Mouse (Mus musculus): ENCODE results near the gene Fam124b.

Gene Fam124b

DNA sequence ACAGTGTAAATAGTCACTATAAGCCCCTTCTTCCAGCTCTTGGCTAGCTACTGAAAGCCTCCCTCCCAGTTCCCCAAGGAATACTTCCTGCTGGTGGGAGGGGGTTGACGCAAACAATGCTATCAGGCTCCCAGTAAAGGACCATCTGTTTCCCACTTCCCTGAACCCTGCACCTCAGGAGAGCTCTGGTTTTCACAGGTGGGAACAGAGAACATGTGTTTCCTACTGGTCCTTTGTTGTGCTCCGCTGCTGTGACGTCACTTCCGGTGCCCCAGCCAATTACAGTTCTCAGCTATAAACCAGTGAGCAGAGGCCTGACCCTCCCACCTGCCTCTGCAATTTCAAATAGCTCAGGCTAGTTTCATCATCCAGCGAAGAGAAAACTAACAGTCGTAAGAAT lies at the start of gene Fam124b:
Gene Fam124b (minus strand): TSS at position 206 of the 400 bp plus-strand sequence.
- no peak for DNase-seq

DNA sequence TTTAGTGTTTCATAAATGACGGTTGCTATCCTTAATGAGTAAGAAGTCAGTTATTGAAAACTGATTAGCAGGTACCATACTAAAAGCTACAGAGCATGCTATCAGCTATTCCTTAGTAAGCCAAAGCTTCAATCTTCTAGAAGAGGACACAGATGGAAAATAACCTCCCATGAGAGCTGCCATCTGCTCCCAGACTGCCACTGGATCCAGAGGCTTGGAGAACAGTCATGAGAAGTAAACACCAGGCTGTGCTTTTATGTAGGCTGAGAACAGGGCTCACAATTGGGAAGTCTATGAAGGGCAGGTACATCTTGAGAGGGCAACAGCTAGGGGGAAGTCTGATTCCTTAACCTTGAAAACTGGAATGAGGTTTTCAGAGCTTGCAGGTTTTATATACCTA lies 42.2 kb upstream of the Fam124b start:
- DNase-seq = peak; percentile 23 to 24

- DNase-seq = no peak
These were observed 40.4 kb upstream of the Fam124b start for GRCm38 (mm10) chr1:80258632-80259031.

DNA sequence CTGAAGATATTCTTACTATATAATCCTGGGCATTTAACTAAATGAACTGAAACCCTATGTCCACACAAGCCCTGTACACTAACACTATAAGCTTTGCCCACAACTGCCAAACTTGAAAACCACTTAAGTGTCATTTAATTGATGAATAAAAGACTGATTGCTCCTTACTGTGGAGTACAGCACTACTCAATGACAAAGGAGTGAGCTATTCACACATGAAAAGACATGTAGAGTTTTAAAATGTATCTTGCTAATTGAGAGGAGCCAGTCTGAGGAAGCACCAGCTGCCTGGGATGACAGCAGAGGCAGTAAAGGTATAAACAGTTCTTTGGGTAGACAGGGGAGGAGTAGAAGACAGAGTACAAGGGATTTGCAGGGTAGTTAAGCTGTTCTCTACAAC lies 35.0 kb upstream of the Fam124b start:
- DNase-seq = no peak

DNA sequence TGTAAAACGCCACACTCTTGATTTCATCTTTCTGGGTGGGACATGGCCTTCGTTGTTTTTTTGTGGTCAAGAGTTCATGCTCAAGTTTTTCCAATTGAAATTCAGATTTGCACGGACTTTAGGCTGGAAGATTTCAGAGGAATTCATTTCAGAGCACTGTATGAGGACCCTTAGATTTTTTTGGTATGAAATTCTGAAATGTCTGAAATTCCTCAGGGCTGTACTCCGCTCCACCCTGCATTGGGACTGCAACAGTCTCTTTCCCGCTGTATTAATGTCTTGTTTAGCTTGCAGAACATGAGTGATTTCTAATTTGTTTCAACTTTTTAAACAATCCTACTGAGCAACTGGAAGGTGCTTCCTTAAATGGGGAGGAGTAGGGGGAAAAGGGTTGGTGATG lies 32.0 kb upstream of the Fam124b start:
- DNase-seq = no peak

- DNase-seq = no peak
These were observed 28.9 kb upstream of the Fam124b start for GRCm38 (mm10) chr1:80247131-80247530.

DNA sequence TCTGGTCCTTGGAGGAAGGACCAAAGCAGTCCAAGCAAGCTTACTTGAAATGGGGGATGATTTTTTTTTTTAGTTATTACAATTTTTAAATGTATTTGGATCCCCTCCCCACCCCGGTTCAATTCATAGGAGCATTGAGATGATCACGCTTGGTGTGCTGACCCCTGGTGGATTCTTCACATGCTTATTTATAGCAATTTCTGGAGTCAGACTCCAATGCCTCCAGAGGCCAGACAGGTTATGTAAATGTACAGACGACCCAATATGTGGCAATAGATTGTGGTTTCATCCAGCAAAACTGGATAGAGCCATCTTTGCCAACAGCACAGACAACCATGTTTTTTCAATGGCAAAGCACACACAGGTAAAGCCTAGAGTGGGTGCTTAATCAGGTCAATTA lies 25.9 kb upstream of the Fam124b start:
- no peak for DNase-seq

GRCm38 (mm10) chr1:80241579-80241978 lies 23.3 kb upstream of the Fam124b start:
- DNase-seq = no peak

DNA sequence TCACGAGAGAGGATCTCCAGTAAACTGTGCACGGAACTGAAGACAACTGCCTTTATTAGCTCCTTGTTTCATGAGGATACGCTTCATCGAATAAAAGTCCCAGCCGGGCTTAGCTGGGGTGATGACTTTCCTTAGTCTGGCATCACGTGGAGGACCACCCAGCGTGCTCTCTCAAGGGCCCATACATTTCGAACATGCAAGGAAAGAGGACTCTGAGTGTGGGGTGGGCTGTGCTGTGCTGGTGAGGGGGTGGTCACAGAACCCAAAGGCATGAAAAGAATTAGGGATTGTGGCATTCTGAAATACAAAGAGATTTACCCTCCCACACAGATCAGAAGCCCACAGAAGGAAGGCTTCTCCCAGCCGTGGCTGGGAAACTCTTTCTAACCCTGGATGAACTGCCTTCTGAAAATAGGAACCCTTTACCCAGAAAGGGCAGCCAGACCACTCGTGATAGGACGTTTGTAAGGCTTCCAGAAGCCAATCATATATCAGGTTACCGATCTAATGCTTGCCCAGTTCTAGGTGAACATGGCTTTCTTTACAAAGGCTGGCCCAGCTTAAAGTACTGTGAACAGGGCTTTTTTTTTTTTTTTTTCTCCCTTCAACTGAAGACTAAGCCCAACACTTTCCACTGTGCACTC lies 21.9 kb upstream of the Fam124b start:
- DNase-seq = no peak

- no peak for DNase-seq
These were observed 21.2 kb upstream of the Fam124b start for GRCm38 (mm10) chr1:80239481-80239880.

DNA sequence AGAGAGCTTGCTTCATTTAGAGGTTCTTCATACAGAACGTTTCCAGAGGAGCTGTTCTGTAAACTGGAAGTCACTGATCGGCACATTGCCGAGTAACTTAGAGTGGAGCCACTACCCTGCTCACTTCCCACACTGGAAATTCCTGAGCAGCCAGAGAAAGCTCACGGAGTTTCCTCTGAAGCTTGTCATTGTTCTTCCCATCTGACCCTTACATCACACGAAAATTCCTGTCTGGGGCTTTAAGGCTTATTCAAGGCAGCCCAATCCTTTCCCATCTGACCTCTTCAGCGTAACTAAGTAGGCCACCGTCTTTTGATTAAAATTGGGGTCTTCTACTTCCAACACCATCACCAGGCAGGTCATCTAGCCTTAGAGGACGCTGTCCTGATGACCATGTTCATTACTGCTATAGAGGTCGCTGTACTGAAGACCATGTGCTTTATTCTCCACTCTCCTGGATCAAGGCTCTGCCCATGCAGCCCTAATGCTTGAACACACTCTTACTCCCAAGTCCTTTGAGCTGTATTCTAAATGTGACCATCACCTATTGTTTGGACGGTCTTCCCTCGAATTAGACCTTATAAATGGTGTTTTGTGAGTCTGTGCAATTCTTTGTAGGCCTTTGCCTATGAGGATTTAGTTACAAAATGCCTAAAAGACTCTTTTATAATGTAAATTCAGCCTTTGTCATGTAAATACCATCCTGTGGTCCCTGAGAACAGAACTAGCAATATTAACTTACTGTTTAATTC lies 18.9 kb upstream of the Fam124b start:
- DNase-seq = no peak

GRCm38 (mm10) chr1:80236126-80236525 lies 17.9 kb upstream of the Fam124b start:
- DNase-seq = no peak

GRCm38 (mm10) chr1:80230612-80231011 lies 12.3 kb upstream of the Fam124b start:
- no peak for DNase-seq

DNA sequence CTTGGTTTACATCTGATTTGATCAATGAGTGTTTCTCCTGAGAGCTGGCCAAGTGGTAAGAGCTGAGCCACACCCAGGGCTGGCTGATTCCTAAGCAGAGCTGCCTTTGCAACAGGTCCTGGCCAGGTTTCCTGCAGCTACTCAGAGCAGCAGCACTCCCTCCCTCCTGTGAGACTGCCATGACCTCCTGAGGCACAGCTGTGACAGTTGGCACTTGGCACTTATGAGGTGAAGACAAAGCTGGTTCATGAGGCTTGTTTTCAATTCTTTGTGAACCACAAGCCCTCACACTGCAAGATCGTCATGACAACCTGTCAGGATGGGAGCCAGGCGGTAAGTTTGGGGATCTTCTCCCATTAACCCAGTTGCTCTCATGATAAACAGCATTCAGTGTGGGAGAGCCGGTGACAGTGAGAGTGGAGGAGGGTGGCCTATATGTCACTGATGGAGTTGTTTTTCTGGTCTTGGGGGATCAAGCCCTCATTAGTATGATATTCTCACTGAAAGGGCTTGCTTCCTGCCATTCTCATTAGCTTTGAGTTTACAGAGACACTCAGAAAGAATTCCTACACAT lies 6.7 kb upstream of the Fam124b start:
- peak; percentile 12 to 19 for DNase-seq

GRCm38 (mm10) chr1:80221151-80221550 lies 2.9 kb upstream of the Fam124b start:
- DNase-seq = peak in 1 of 2 experiments; percentile 17

GRCm38 (mm10) chr1:80213826-80214225 lies 4.4 kb downstream of the Fam124b start:
- no peak for DNase-seq

- peak; percentile 14 for DNase-seq
These were observed 5.1 kb downstream of the Fam124b start for GRCm38 (mm10) chr1:80213146-80213545.

DNA sequence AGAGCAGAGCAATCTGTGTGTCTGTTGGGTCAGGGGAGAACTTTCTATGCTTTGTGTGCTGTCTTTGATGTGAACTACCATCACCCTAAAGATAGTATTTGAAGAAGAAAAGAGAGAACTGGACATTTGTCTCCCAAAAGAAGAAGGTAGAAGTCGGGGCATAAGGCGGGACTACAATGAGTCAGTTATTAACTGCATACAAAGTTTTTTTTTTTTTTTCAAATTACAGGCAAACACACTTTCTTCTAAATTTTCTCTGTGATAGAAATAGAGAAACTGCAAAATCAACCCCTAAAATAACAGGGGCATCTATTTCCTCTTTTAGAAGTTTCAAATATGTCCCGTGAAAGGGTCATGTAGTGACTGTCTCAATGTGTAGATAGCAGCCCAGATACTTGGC lies 16.0 kb downstream of the Fam124b start:
- DNase-seq = no peak

DNA sequence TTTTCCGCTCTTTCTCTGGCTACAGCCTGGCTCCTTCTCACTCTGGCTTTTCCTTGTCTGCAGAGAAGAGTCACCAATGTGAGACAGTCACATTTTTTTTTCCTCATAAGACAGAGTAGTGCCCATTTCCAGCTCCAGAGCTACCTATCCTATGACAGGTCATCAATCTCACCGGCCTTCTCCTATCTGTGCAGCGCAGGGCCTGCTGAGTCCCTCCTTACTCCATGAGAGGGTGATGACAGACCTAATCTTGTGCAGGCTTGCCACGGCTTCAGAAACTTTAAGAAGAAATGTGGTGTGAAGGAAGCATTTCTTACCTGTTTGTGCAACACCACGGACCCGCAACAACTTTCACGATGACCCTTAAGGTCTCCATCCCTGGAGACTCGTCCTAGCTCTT lies 25.4 kb downstream of the Fam124b start:
- no peak for DNase-seq

- no peak for DNase-seq
These were observed 36.9 kb downstream of the Fam124b start for GRCm38 (mm10) chr1:80181414-80181805.

- DNase-seq = peak; percentile 78 to 86
These were observed 37.4 kb downstream of the Fam124b start for GRCm38 (mm10) chr1:80180767-80181413.

DNA sequence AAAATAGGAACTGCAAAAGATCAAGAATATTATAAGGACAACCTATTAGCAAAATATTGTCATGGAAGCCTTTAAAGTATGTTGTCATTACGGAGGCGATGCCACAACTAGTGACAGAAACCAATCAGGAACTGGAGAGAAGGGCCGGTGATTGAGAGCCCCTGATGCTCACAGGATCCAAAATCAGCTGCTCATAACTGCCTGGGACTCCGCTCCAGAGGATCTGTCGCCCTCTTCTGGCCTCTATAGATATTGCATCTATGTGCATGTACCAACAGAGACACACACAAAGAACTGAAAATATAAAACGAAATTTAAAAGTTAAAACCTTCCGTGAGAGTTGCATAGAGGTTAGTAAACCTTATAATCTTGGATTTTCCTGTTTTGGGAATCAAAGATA lies 38.1 kb downstream of the Fam124b start:
- DNase-seq = peak; percentile 59 to 76

DNA sequence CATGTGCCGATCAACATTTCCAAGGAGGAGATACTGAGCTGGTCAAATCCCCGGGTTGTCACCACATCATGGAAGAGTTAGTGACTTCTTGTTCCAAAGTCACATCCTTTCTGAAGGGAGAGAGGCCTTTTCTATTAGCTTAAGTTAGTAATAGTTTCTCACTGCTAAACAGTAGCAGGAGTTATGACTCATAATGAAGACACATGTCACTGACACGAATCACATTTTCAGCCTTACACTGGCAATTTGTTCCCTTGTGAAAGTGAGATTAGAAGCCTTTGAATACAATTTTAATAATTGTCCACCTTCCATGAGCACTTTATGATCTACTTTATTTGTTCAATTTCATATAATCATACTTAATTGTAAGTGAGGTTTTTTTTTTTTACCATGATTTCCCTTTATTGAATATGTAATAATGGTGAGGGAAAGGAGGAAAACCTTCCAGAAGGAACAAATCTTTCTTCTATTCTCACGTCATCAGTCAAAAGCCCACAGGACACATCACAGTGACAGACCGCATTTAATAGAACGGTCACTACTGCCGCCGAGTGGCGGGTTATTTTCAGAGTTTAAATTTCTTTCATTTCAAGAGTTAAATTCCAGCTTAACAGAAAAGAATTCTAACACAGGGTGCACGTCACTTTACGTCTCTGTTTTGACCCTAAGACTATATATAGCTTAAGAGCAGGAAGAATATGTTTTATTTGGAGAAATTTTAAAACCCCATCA lies 40.5 kb downstream of the Fam124b start:
- DNase-seq = peak; percentile 37 to 49

Data from cerebellum, postnatal 10 days (tissue).